Mouse (Mus musculus) erythroblast, embryonic 14.5 days (primary cell): ENCODE measurements around the gene Ctsw. TPM values are rescaled to one million over a fixed set of nuclear protein-coding genes. Genes with fewer than 3 reads are reported as not detected.
A peak's percentile ranks its signal among the peaks of the same experiment; 100 is the strongest.

Source experiments
- H3K27me3 ChIP-seq: 2 replicates; pipeline ENCODE4 v1.6.1; 2012; ENCODE audit warnings: inconsistent platforms; ENCODE audit not compliant: control insufficient read depth
- H3K36me3 ChIP-seq: 2 replicates; pipeline ENCODE4 v1.6.1; 2012; ENCODE audit warnings: mild to moderate bottlenecking, inconsistent platforms; ENCODE audit not compliant: control insufficient read depth
- H3K4me1 ChIP-seq: 2 replicates; pipeline ENCODE4 v1.6.1; 2012; ENCODE audit warnings: inconsistent platforms; ENCODE audit not compliant: control insufficient read depth
- H3K4me3 ChIP-seq: replicated peaks from 2 replicates; pipeline ENCODE3; 2012; ENCODE audit warnings: moderate library complexity, mild to moderate bottlenecking, inconsistent platforms
- H3K9me3 ChIP-seq: 2 replicates; pipeline ENCODE4 v1.6.1; 2012; ENCODE audit warnings: low read length, inconsistent platforms, mixed read lengths; ENCODE audit not compliant: control insufficient read depth
- GATA1 ChIP-seq: IDR thresholded peaks from 2 replicates; pipeline ENCODE4 v1.6.1; 2012; ENCODE audit warnings: low read length, inconsistent platforms, mixed read lengths
- TAL1 ChIP-seq: IDR thresholded peaks from 3 replicates; pipeline ENCODE4 v1.6.1; 2012; ENCODE audit warnings: low read length, inconsistent platforms, mixed read lengths
- polyA plus RNA-seq: library from polyadenylated mRNA; stranded (reverse); fragments of >175 nt; gene quantifications from 2 replicates; pipeline ENCODE4 v1.2.3, GENCODE M21; 2012

The Ctsw gene
- polyA plus RNA-seq, 1 experiment, result not detected

DNA sequence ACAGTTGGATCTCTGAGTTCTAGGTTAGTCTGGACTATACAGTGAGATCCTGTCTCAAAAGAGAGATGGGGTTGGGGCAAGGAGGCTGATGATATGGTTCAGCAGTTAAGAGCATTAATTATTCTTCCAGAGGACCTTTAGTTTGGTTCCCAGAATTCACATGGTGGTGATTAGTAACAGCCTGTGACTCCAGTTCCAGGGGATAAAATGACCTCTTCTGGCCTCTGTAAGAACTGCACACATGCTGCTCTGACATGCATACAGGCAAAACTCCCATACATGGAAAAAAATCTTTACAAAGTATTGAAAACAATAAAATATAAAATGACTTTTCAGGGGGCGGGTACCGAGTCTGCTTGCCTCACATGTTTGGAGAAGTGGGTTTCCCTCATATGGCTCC is 40.2 kb downstream of the Ctsw start:
- Histone ChIP-seq H3K9me3 (no peaks in the 10 kb centered on the region), H3K4me3 (no peak overlapping the region), H3K27me3 (no peaks in the 10 kb centered on the region), H3K36me3 (peaks cover 23% of the 10 kb centered on the region), H3K4me1 (peaks cover 33% of the 10 kb centered on the region)
- TF ChIP-seq GATA1, result no peak
- TF ChIP-seq TAL1, result no peak

DNA sequence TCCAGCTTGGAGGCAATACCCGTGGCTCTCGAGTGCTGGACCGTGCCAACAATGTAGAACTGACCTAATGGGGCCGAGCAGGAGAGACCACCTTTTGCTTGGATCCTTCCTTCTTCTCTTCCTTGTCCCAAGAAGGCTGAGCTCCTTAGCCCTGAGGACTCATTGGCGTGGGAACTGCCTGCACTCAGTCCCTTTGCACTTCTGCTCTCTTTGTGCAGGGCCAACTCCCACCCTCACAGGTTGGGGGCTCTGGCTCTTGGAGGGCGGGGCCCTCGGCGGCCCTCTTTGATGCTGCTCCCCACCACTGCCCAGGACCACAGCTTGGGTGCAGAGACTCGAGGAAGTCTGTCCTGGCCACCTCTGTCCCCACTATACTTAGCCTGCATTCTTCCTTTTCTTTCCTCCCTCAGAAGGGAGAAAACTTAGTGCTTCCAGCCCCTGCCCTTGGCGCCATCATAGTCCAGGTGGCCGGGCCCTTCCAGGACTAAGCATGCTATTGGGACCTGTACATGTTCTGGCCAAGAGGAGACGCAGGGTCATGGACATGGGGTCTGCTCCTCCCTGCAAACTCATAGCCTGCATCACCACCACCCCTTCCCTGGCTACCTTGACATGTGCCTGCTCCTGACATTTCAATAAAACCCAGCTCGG is 41.5 kb downstream of the Ctsw start:
- H3K27me3 ChIP-seq, result no peaks in the 10 kb centered on the region
- peaks cover 34% of the 10 kb centered on the region for H3K36me3 ChIP-seq
- H3K9me3 ChIP-seq, result no peaks in the 10 kb centered on the region
- H3K4me1 ChIP-seq, result peaks cover 37% of the 10 kb centered on the region
- H3K4me3 ChIP-seq, result no peak overlapping the region
- TF ChIP-seq TAL1, result no peak
- no peak for TF ChIP-seq GATA1

DNA sequence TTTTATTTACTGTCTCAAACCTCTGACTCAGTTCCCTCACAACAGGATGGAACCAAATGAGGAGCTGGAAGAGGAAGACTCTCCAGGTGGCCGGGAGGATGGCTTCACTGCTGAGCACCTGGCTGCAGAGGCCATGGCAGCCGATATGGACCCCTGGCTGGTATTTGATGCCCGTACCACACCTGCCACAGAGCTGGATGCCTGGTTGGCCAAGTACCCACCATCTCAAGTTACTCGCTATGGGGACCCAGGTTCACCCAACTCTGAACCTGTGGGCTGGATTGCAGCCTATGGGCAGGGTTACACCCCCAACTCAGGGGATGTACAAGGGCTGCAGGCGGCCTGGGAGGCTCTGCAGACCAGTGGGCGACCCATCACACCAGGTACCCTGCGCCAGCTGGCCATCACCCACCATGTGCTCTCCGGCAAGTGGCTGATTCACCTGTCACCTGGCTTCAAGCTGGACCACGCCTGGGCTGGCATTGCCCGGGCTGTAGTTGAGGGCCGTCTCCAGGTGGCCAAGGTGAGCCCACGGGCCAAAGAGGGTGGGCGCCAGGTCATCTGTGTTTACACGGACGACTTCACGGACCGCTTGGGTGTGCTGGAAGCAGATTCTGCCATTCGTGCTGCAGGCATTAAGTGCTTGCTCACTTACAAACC is 42.3 kb downstream of the Ctsw start:
- H3K36me3 ChIP-seq, result peaks cover 36% of the 10 kb centered on the region
- TF ChIP-seq GATA1 (no peak), TAL1 (no peak)
- no peaks in the 10 kb centered on the region for H3K27me3 ChIP-seq
- H3K9me3 ChIP-seq, result no peaks in the 10 kb centered on the region
- H3K4me1 ChIP-seq, result peaks cover 38% of the 10 kb centered on the region
- H3K4me3 ChIP-seq, result peak overlapping the region; percentile 89

DNA sequence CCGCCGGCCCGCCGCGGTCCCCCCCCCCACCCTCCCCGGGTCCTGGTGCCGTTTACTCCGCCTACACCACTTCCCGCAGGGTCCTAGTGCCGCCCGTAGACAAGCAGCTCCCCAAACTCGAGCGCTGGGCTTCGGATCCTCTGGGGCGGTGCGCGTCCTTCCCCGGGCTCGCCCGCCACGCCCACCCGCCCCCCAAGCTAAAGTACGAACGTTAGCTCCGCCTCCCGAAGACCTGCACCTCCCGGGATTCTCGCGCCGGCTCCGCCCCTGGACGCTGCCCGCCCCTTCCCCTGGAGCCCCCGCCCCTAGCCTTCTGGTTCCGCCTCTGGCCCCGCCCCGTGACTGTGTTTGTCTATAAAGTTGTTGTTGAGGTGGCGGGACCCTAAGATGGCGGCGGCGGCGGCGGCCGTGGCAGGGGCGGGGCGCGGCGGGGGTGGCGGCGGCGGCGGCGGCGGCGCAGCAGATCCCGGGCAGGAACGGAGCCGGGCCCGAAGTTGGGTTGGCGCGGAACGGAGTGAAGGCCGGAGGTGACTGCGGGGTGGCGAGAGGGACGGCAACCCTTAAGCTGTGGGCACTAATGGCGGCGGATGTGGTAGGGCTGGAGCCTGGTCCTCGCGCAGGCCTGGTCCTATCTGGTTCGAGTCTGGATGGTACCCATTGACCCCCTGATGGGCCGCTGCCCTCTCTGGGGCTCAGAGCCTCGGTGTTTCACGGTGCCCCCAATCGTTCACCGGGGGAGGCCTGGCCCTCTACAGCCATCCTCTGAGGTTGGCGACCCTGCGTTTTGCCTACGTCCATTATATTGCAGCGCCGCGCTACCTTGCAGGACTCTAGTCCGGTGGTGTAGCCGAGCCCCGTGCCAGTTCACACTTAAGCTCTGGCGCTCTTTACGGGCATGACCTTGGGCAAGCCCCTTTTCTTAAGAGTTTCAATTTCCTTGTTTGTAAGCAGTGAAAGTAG is 43.2 kb downstream of the Ctsw start, which contains the start of the genes Drap1 and AI837181:
TSS of gene Drap1 (minus strand) at position 198 of the 960 bp plus-strand sequence.
TSS of gene AI837181 (plus strand) at position 363 of the 960 bp plus-strand sequence.
- TF ChIP-seq TAL1 (no peak), GATA1 (no peak)
- Histone ChIP-seq H3K4me3 (peak within 1 kb of the TSS; percentile 89), H3K9me3 (no peaks in the 10 kb centered on the region), H3K4me1 (peaks cover 42% of the 10 kb centered on the region), H3K36me3 (peaks cover 45% of the 10 kb centered on the region), H3K27me3 (no peaks in the 10 kb centered on the region)

DNA sequence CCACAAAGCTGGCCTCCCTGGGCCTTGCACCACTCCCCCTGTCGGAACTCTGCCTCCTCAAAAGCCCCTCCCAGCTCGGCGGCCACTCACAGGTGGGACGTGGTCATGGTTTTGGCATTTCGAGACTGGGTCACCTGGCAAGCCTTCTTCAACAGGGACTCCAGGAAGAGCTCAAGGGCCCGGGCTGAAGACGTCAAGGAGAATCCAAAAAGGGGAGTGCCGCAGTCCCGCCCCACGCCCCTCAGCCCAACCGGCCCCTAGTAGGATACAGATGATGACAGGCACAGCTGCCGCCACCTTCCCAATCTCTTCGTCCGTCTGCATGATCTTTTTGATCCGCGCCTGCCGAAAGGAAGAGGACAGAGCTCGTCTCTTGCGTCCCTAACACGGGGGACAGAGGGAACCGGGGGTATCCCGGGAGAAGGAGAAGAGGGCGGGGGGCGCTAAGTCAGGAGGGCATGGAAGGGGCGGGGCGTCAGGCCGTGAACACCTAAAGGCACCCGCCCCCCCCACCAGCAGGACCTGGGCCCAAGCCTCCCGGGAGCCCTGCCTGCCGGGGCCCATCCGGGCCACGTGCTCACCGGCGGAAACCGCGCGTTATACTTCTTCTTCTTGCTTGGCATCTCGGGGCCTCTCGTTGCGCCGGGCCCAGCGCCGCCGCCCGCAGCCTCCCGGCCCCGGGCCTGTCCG is 44.1 kb downstream of the Ctsw start:
- Histone ChIP-seq H3K4me1 (peaks cover 44% of the 10 kb centered on the region), H3K4me3 (peak overlapping the region; percentile 89), H3K27me3 (no peaks in the 10 kb centered on the region), H3K36me3 (peaks cover 48% of the 10 kb centered on the region), H3K9me3 (no peaks in the 10 kb centered on the region)
- TF ChIP-seq TAL1, result no peak
- TF ChIP-seq GATA1, result no peak

DNA sequence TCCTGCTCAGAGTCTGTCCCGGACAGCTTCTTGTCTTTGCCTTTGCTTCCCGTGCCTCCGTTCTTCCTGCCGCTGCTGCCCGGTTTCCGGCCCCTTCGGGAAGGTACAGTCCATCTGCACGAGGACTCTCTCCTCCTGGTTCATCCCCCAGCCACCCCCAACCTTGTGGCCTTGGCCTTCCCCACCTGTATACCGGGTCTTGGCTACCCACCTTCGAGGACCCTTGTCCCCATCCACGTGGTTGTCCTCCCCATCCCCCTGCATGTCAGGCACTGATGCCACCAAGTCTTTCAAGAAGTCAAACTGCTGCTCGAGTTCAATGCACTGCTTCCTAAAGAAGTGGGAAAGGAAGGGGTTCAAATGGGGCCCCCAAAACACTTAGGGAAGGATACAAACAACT is 44.7 kb downstream of the Ctsw start:
- H3K36me3 ChIP-seq, result peaks cover 48% of the 10 kb centered on the region
- TF ChIP-seq TAL1 (no peak), GATA1 (no peak)
- H3K4me1 ChIP-seq, result peaks cover 44% of the 10 kb centered on the region
- H3K27me3 ChIP-seq, result no peaks in the 10 kb centered on the region
- no peaks in the 10 kb centered on the region for H3K9me3 ChIP-seq
- H3K4me3 ChIP-seq, result peak overlapping the region; percentile 89

DNA sequence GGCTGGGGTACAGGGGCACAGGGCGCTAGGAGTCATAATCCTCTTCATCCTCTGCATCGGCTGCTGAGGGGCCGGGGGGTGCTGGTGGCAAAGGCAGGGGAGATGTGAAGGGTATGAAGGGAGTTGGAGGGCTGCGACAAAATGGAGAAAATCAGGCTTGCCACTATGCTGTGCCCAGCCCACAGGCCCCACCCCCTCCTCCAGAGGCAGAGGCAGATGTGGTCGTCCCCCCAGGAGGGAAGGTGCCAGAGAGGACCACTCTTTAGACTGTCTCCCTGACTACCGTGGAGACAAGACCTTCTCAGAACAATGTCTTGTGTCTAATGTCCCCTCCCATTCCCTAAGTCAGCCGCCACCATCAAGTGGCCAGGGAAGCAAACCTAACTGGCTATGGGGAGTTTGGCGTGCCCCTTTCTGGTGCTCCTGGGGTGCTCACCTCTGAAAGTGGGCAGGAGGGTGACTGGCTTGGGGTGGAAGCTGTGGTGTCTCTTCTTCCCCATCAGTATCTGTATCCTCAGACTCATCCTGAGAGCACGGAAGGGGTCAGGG is 45.3 kb downstream of the Ctsw start:
- Histone ChIP-seq H3K4me1 (peaks cover 44% of the 10 kb centered on the region), H3K4me3 (no peak overlapping the region), H3K36me3 (peaks cover 47% of the 10 kb centered on the region), H3K9me3 (no peaks in the 10 kb centered on the region), H3K27me3 (no peaks in the 10 kb centered on the region)
- TF ChIP-seq TAL1, result no peak
- no peak for TF ChIP-seq GATA1

DNA sequence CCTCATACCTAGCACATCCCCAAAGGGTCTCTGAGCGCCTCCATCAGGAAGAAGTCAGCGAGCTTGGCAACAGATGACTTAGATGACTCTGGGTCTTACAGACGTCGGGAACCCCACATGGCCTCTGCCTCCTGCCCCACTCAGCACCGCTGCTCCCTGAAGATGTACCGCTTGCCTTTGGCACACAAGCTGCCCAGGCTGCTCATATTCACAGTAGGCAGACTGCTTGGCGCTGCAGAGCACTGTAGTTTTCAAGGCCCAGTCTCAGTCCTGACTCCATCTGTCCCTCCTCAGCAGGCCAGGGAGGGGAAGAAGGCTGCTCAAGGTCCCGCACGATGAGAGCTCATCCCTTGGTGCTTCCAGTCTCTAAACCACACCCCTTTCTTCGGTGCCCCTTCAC is 46.0 kb downstream of the Ctsw start:
- H3K36me3 ChIP-seq, result peaks cover 46% of the 10 kb centered on the region
- no peak overlapping the region for H3K4me3 ChIP-seq
- H3K9me3 ChIP-seq, result no peaks in the 10 kb centered on the region
- no peaks in the 10 kb centered on the region for H3K27me3 ChIP-seq
- H3K4me1 ChIP-seq, result peaks cover 44% of the 10 kb centered on the region
- no peak for TF ChIP-seq TAL1
- TF ChIP-seq GATA1, result no peak
